Mouse (Mus musculus): ENCODE measurements around the gene Tspan17.

- TF ChIP-seq CTCF (IDR thresholded peaks at IDR 0.05; ENCODE audit: borderline replicate concordance, extremely low read depth, insufficient read depth, insufficient read length) (no peak), POLR2A (IDR thresholded peaks at IDR 0.05; ENCODE audit: borderline replicate concordance, extremely low read depth, insufficient read depth, insufficient read length, poor library complexity, severe bottlenecking) (no peak)
These were observed 39.3 kb downstream of the Tspan17 start for GRCm38 (mm10) chr13:54828508-54828907.
